Mouse (Mus musculus) intestine, embryonic 14.5 days (tissue): ENCODE data around the gene B4galt7. TPM values are rescaled to one million over a fixed set of nuclear protein-coding genes. Genes with fewer than 3 reads are reported as not detected.

Experiments used
- polyA plus RNA-seq: library from polyadenylated mRNA; unstranded; fragments of >200 nt; fragmentation: Nextera tagmentation; extraction: Ambion mirVana; gene quantifications from 2 replicates; pipeline ENCODE4 v1.2.1, GENCODE M21; 2014

B4galt7 gene
- polyA plus RNA-seq, 1 experiment from 2014 or later: 12.6 TPM

Other genes with a start within 250 kb of the B4galt7 start
- 99.9 and 104 TPM in 2 replicates for gene Lman2, start 237.1 kb upstream of the B4galt7 start, polyA plus RNA-seq
- 0.63 and 1.0 TPM in 2 replicates for gene Rgs14, start 230.2 kb upstream of the B4galt7 start, polyA plus RNA-seq
- gene Slc34a1, start 201.7 kb upstream of the B4galt7 start, polyA plus RNA-seq: not detected in 2 replicates
- gene Pfn3, start 184.7 kb upstream of the B4galt7 start, polyA plus RNA-seq: not detected in 2 replicates
- gene F12, start 173.1 kb upstream of the B4galt7 start, polyA plus RNA-seq: 0.16 TPM in 1 of 2 replicates, not detected in the other
- gene Grk6, start 154.8 kb upstream of the B4galt7 start, polyA plus RNA-seq: 43.4 and 55.1 TPM in 2 replicates
- gene Prr7, start 135.6 kb upstream of the B4galt7 start, polyA plus RNA-seq: 0.55 and 0.70 TPM in 2 replicates
- 120 and 134 TPM in 2 replicates for gene Dbn1, start 111.8 kb upstream of the B4galt7 start, polyA plus RNA-seq
- gene Pdlim7, start 86.2 kb upstream of the B4galt7 start, polyA plus RNA-seq: 253 and 260 TPM in 2 replicates
- 1.9 and 2.5 TPM in 2 replicates for gene Dok3, start 70.6 kb upstream of the B4galt7 start, polyA plus RNA-seq
- gene Ddx41, start 63.2 kb upstream of the B4galt7 start, polyA plus RNA-seq: 63.9 and 73.1 TPM in 2 replicates
- gene Fam193b, start 28.8 kb upstream of the B4galt7 start, polyA plus RNA-seq: 28.8 and 33.6 TPM in 2 replicates
- gene Tmed9, start 26.2 kb upstream of the B4galt7 start, polyA plus RNA-seq: 59.9 and 64.8 TPM in 2 replicates
- 43.3 and 53.9 TPM in 2 replicates for gene Caml, start 23.1 kb downstream of the B4galt7 start, polyA plus RNA-seq
- 40.9 and 44.1 TPM in 2 replicates for gene Ddx46, start 35.1 kb downstream of the B4galt7 start, polyA plus RNA-seq
- 66.2 and 66.4 TPM in 2 replicates for gene B230219D22Rik, start 93.2 kb downstream of the B4galt7 start, polyA plus RNA-seq
- gene Txndc15, start 114.8 kb downstream of the B4galt7 start, polyA plus RNA-seq: 71.0 and 75.9 TPM in 2 replicates
- gene Pcbd2, start 127.5 kb downstream of the B4galt7 start, polyA plus RNA-seq: 60.1 and 64.2 TPM in 2 replicates
- gene Catsper3, start 184.7 kb downstream of the B4galt7 start, polyA plus RNA-seq: 0.23 TPM in 1 of 2 replicates, not detected in the other
- gene Pitx1, start 236.3 kb downstream of the B4galt7 start, polyA plus RNA-seq: 20.3 and 22.2 TPM in 2 replicates